Mouse (Mus musculus): ENCODE data around the gene Myo18a. TPM values are rescaled to one million over a fixed set of nuclear protein-coding genes. Genes with fewer than 3 reads are reported as not detected.

Gene Myo18a
- polyA plus RNA-seq, 1 experiment from 2014 or later = 114 TPM

- 16% methylated on average over 9 of the region's 9 CpGs for WGBS
Measured at GRCm38 (mm10) chr11:77790286-77790685, 27.2 kb downstream of the Myo18a start.

GRCm38 (mm10) chr11:77791241-77791727, 28.2 kb downstream of the Myo18a start:
- peak overlapping the region; percentile 37 for H3K4me2 ChIP-seq (ENCODE audit: low read length)
- ATAC-seq (ENCODE audit: insufficient number of reproducible peaks, insufficient read depth, low FRiP score, low read depth) = no peak
- WGBS = 17% methylated on average over 8 of the region's 8 CpGs
- H3K27me3 ChIP-seq (ENCODE audit: control insufficient read depth, insufficient read depth, low read length) = no peaks in the 10 kb centered on the region
- H3K4me3 ChIP-seq (ENCODE audit: control insufficient read depth in 1 of 2, insufficient read depth in 1 of 2, low read depth in 1 of 2, low read length in 2 of 2) = no peak overlapping the region
- peaks cover 27 to 43% of the 10 kb centered on the region in 2 experiments for H3K4me1 ChIP-seq (ENCODE audit: control insufficient read depth in 2 of 2, insufficient read depth in 2 of 2, low read length in 2 of 2)
- H3K9ac ChIP-seq (ENCODE audit: low read length) = peak overlapping the region; percentile 62
- peak overlapping the region; percentile 81 to 89 for H3K27ac ChIP-seq (replicated peaks in 1 of 2; ENCODE audit: control insufficient read depth in 1 of 2, insufficient read depth in 1 of 2, low read depth in 2 of 2, low read length in 2 of 2)
- no peaks in the 10 kb centered on the region for H3K9me3 ChIP-seq (ENCODE audit: control insufficient read depth, low read length)
- no peaks in the 10 kb centered on the region for H3K36me3 ChIP-seq (ENCODE audit: control insufficient read depth, insufficient read depth, low read length)

More at GRCm38 (mm10) chr11:77790286-77790685, 27.2 kb downstream of the Myo18a start:
- no peaks in the 10 kb centered on the region for H3K27me3 ChIP-seq (ENCODE audit: control insufficient read depth, insufficient read depth, low read length)
- no peak overlapping the region for H3K4me3 ChIP-seq (ENCODE audit: control insufficient read depth in 1 of 2, insufficient read depth in 1 of 2, low read depth in 1 of 2, low read length in 2 of 2)
- peak overlapping the region; percentile 62 for H3K9ac ChIP-seq (ENCODE audit: low read length)
- peak overlapping the region; percentile 81 to 89 for H3K27ac ChIP-seq (replicated peaks in 1 of 2; ENCODE audit: control insufficient read depth in 1 of 2, insufficient read depth in 1 of 2, low read depth in 2 of 2, low read length in 2 of 2)
- no peaks in the 10 kb centered on the region for H3K36me3 ChIP-seq (ENCODE audit: control insufficient read depth, insufficient read depth, low read length)
- H3K9me3 ChIP-seq (ENCODE audit: control insufficient read depth, low read length) = no peaks in the 10 kb centered on the region
- H3K4me1 ChIP-seq (ENCODE audit: control insufficient read depth in 2 of 2, insufficient read depth in 2 of 2, low read length in 2 of 2) = peaks cover 37 to 53% of the 10 kb centered on the region in 2 experiments
- peak overlapping the region; percentile 37; the same call in 1 of the 2 replicates for H3K4me2 ChIP-seq (ENCODE audit: low read length)
- ATAC-seq (ENCODE audit: insufficient number of reproducible peaks, insufficient read depth, low FRiP score, low read depth) = no peak

- H3K27me3 ChIP-seq (ENCODE audit: control insufficient read depth, insufficient read depth, low read length) = no peaks in the 10 kb centered on the region
- H3K4me3 ChIP-seq (ENCODE audit: control insufficient read depth in 1 of 2, insufficient read depth in 1 of 2, low read depth in 1 of 2, low read length in 2 of 2) = no peak overlapping the region
- H3K27ac ChIP-seq (replicated peaks in 1 of 2; ENCODE audit: control insufficient read depth in 1 of 2, insufficient read depth in 1 of 2, low read depth in 2 of 2, low read length in 2 of 2) = peak overlapping the region; percentile 81 to 89
- whole genome bisulfite sequencing = 28% methylated on average over 12 of the region's 12 CpGs
- peaks cover 23 to 37% of the 10 kb centered on the region in 2 experiments for H3K4me1 ChIP-seq (ENCODE audit: control insufficient read depth in 2 of 2, insufficient read depth in 2 of 2, low read length in 2 of 2)
- peak overlapping the region; percentile 37 for H3K4me2 ChIP-seq (ENCODE audit: low read length)
- no peaks in the 10 kb centered on the region for H3K9me3 ChIP-seq (ENCODE audit: control insufficient read depth, low read length)
- H3K36me3 ChIP-seq (ENCODE audit: control insufficient read depth, insufficient read depth, low read length) = no peaks in the 10 kb centered on the region
- no peak for ATAC-seq (ENCODE audit: insufficient number of reproducible peaks, insufficient read depth, low FRiP score, low read depth)
- peak overlapping the region; percentile 62 for H3K9ac ChIP-seq (ENCODE audit: low read length)
Measured at GRCm38 (mm10) chr11:77791752-77792565, 28.9 kb downstream of the Myo18a start.

GRCm38 (mm10) chr11:77792566-77792909, 29.5 kb downstream of the Myo18a start:
- peak overlapping the region; percentile 81 to 89 for H3K27ac ChIP-seq (replicated peaks in 1 of 2; ENCODE audit: control insufficient read depth in 1 of 2, insufficient read depth in 1 of 2, low read depth in 2 of 2, low read length in 2 of 2)
- H3K36me3 ChIP-seq (ENCODE audit: control insufficient read depth, insufficient read depth, low read length) = no peaks in the 10 kb centered on the region
- no peaks in the 10 kb centered on the region for H3K9me3 ChIP-seq (ENCODE audit: control insufficient read depth, low read length)
- peaks cover 23 to 37% of the 10 kb centered on the region in 2 experiments for H3K4me1 ChIP-seq (ENCODE audit: control insufficient read depth in 2 of 2, insufficient read depth in 2 of 2, low read length in 2 of 2)
- no peak for ATAC-seq (ENCODE audit: insufficient number of reproducible peaks, insufficient read depth, low FRiP score, low read depth)
- WGBS = 70% methylated on average over 7 of the region's 7 CpGs
- no peak overlapping the region for H3K4me3 ChIP-seq (ENCODE audit: control insufficient read depth in 1 of 2, insufficient read depth in 1 of 2, low read depth in 1 of 2, low read length in 2 of 2)
- H3K9ac ChIP-seq (ENCODE audit: low read length) = peak overlapping the region; percentile 48
- no peaks in the 10 kb centered on the region for H3K27me3 ChIP-seq (ENCODE audit: control insufficient read depth, insufficient read depth, low read length)
- H3K4me2 ChIP-seq (ENCODE audit: low read length) = peak overlapping the region; percentile 83

GRCm38 (mm10) chr11:77793238-77793930, 30.3 kb downstream of the Myo18a start:
- WGBS = 4% methylated on average over 19 of the region's 19 CpGs
- peak; percentile 81 for ATAC-seq (ENCODE audit: insufficient number of reproducible peaks, insufficient read depth, low FRiP score, low read depth)

GRCm38 (mm10) chr11:77795216-77795615, 32.2 kb downstream of the Myo18a start:
- Histone ChIP-seq H3K27ac (replicated peaks in 1 of 2; ENCODE audit: control insufficient read depth in 1 of 2, insufficient read depth in 1 of 2, low read depth in 2 of 2, low read length in 2 of 2) (no peak overlapping the region), H3K4me2 (ENCODE audit: low read length) (no peak overlapping the region), H3K9me3 (ENCODE audit: control insufficient read depth, low read length) (no peaks in the 10 kb centered on the region), H3K9ac (ENCODE audit: low read length) (no peak overlapping the region), H3K36me3 (ENCODE audit: control insufficient read depth, insufficient read depth, low read length) (0 out of 2 replicates have a peak, but pooled peaks cover 3% of the 10 kb centered on the region), H3K4me3 (ENCODE audit: control insufficient read depth in 1 of 2, insufficient read depth in 1 of 2, low read depth in 1 of 2, low read length in 2 of 2) (no peak overlapping the region), H3K27me3 (ENCODE audit: control insufficient read depth, insufficient read depth, low read length) (no peaks in the 10 kb centered on the region), H3K4me1 (ENCODE audit: control insufficient read depth in 2 of 2, insufficient read depth in 2 of 2, low read length in 2 of 2) (peaks cover 29 to 36% of the 10 kb centered on the region in 2 experiments)
- 68% methylated on average over 5 of the region's 5 CpGs for WGBS
- no peak for ATAC-seq (ENCODE audit: insufficient number of reproducible peaks, insufficient read depth, low FRiP score, low read depth)

More at GRCm38 (mm10) chr11:77793238-77793930, 30.3 kb downstream of the Myo18a start:
- Histone ChIP-seq H3K27me3 (ENCODE audit: control insufficient read depth, insufficient read depth, low read length) (no peaks in the 10 kb centered on the region), H3K9me3 (ENCODE audit: control insufficient read depth, low read length) (no peaks in the 10 kb centered on the region), H3K4me3 (ENCODE audit: control insufficient read depth in 1 of 2, insufficient read depth in 1 of 2, low read depth in 1 of 2, low read length in 2 of 2) (peak overlapping the region; percentile 45 to 51), H3K9ac (ENCODE audit: low read length) (peak overlapping the region; percentile 76), H3K36me3 (ENCODE audit: control insufficient read depth, insufficient read depth, low read length) (no peaks in the 10 kb centered on the region), H3K4me1 (ENCODE audit: control insufficient read depth in 2 of 2, insufficient read depth in 2 of 2, low read length in 2 of 2) (peaks cover 23 to 37% of the 10 kb centered on the region in 2 experiments), H3K4me2 (ENCODE audit: low read length) (peak overlapping the region; percentile 83), H3K27ac (replicated peaks in 1 of 2; ENCODE audit: control insufficient read depth in 1 of 2, insufficient read depth in 1 of 2, low read depth in 2 of 2, low read length in 2 of 2) (peak overlapping the region; percentile 69 to 89)

- Histone ChIP-seq H3K9ac (ENCODE audit: low read length) (peak overlapping the region; percentile 89), H3K4me2 (ENCODE audit: low read length) (peak overlapping the region; percentile 91), H3K27me3 (ENCODE audit: control insufficient read depth, insufficient read depth, low read length) (no peaks in the 10 kb centered on the region), H3K4me1 (ENCODE audit: control insufficient read depth in 2 of 2, insufficient read depth in 2 of 2, low read length in 2 of 2) (peaks cover 32 to 41% of the 10 kb centered on the region in 2 experiments), H3K9me3 (ENCODE audit: control insufficient read depth, low read length) (no peaks in the 10 kb centered on the region), H3K4me3 (ENCODE audit: control insufficient read depth in 1 of 2, insufficient read depth in 1 of 2, low read depth in 1 of 2, low read length in 2 of 2) (peak overlapping the region; percentile 59 to 63; a peak in 2 of 4 replicates), H3K27ac (replicated peaks in 1 of 2; ENCODE audit: control insufficient read depth in 1 of 2, insufficient read depth in 1 of 2, low read depth in 2 of 2, low read length in 2 of 2) (peak overlapping the region; percentile 98 to 100), H3K36me3 (ENCODE audit: control insufficient read depth, insufficient read depth, low read length) (0 out of 2 replicates have a peak, but pooled peaks cover 3% of the 10 kb centered on the region)
- ATAC-seq (ENCODE audit: insufficient number of reproducible peaks, insufficient read depth, low FRiP score, low read depth) = no peak
- 19% methylated on average over 9 of the region's 9 CpGs for WGBS
Measured at GRCm38 (mm10) chr11:77800491-77800868, 37.4 kb downstream of the Myo18a start.
